Mouse (Mus musculus) cerebellum, adult 9-10 months (tissue): ENCODE data around the gene Best2.

ENCODE experiments used
- DNase-seq: peaks from one replicate; pipeline ENCODE4 v3.0.0; 2022

The Best2 gene

DNA sequence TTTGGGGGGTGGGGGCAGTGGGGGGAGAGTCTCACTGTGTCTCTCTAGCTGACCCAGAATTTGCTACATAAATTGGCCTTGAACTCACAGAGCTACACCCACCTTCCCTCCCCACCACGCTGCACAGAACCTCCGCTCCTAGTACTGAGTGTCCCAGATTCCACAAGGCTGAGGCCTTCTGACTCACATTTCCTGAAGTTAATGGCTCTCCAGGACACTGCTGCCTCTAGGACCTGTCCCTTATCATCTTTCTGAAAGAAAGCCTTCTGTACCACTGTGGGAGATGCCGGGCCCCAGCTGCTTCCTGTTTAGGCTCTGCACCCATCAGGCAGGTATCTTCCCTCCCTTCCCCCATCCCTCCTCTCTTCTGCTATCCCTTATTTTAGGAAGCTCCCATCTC lies 47.7 kb downstream of the Best2 start:
- peak; percentile 56 for DNase-seq

- peak; percentile 96 for DNase-seq
Measured at GRCm38 (mm10) chr8:84965731-84966291, 48.5 kb downstream of the Best2 start.

DNA sequence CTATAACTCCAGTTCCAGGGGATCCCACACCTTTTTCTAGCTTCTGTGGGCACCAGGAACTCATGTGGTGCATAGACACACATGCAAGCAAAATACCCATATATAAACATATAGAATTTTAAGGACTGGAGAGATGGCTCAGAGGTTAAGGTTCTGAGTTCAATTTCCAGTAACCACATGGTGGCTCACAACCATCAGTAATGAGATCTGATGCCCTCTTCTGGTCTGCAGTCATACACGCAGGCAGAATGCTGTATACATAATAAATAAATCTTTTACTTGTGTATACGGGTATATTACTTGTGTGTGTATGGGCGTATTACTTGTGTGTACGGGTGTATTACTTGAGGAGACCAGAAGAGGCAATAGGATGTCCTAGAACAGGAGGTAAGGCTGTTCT lies 50.4 kb downstream of the Best2 start:
- no peak for DNase-seq

GRCm38 (mm10) chr8:84959811-84960210 lies 54.5 kb downstream of the Best2 start:
- no peak for DNase-seq
